Mouse (Mus musculus): ENCODE measurements around the gene Mfsd7a. TPM values are rescaled to one million over a fixed set of nuclear protein-coding genes. Genes with fewer than 3 reads are reported as not detected.
"Not testable (repeated sequence)": the region's sequence is repeated elsewhere in the genome, so short reads cannot be mapped to it uniquely, and the experiment has no call there.

The Mfsd7a gene
- total RNA-seq (2014; rRNA removed) (1.9 and 3.0 TPM in 2 replicates), polyA plus RNA-seq (2012; rRNA removed) (2.6 and 4.7 TPM in 2 replicates)

GRCm38 (mm10) chr5:108448785-108449668 lies at the start of gene Mfsd7a:
TSS of gene Mfsd7a (minus strand) at chr5:108448891.
- 7% methylated on average over 24 of the region's 24 CpGs for WGBS
- H3K4me3 ChIP-seq (ENCODE audit: insufficient read depth, low read depth, low read length), result peak within 1 kb of the TSS; percentile 68
- no peak for TF ChIP-seq POLR2A (IDR thresholded peaks at IDR 0.05; ENCODE audit: extremely low read depth, insufficient read depth, low read length)
- TF ChIP-seq CTCF (IDR thresholded peaks at IDR 0.05; ENCODE audit: low read depth, low read length), result peak; percentile 0; the same call in 1 of the 2 replicates
- H3K27me3 ChIP-seq (ENCODE audit: control insufficient read depth, insufficient read depth, low read length), result no peaks in the 10 kb centered on the region
- H3K36me3 ChIP-seq (ENCODE audit: control insufficient read depth, insufficient read depth, low read length), result no peaks in the 10 kb centered on the region
- peak within 1 kb of the TSS; percentile 64 for H3K9ac ChIP-seq (ENCODE audit: low read depth, low read length)
- H3K79me2 ChIP-seq (ENCODE audit: control insufficient read depth, insufficient read depth, low read length), result no peaks in the 10 kb centered on the region
- DNase-seq (ENCODE audit: extremely low read depth, low read depth, low spot score), result peak; percentile 91
- peak within 1 kb of the TSS; percentile 88 for H3K27ac ChIP-seq (replicated peaks; ENCODE audit: insufficient read depth, low read depth, low read length)
- H3K4me1 ChIP-seq (ENCODE audit: control insufficient read depth, insufficient read depth, low read length), result peaks cover 22% of the 10 kb centered on the region

- not testable (repeated sequence) for H3K79me2 ChIP-seq (ENCODE audit: control insufficient read depth, insufficient read depth, low read length); DNase-seq (ENCODE audit: extremely low read depth, low read depth, low spot score); H3K4me1 ChIP-seq (ENCODE audit: control insufficient read depth, insufficient read depth, low read length); H3K9ac ChIP-seq (ENCODE audit: low read depth, low read length); H3K27ac ChIP-seq (replicated peaks; ENCODE audit: insufficient read depth, low read depth, low read length); H3K27me3 ChIP-seq (ENCODE audit: control insufficient read depth, insufficient read depth, low read length); H3K4me3 ChIP-seq (ENCODE audit: insufficient read depth, low read depth, low read length)
- WGBS, result 91% methylated on average over 5 of the region's 5 CpGs
- peaks cover 37% of the 10 kb centered on the region for H3K36me3 ChIP-seq (ENCODE audit: control insufficient read depth, insufficient read depth, low read length)
Measured at GRCm38 (mm10) chr5:108486148-108486547, 37.5 kb upstream of the Mfsd7a start.

- DNase-seq (ENCODE audit: extremely low read depth, low read depth, low spot score), result no peak
- TF ChIP-seq POLR2A (IDR thresholded peaks at IDR 0.05; ENCODE audit: extremely low read depth, insufficient read depth, low read length) (no peak), CTCF (IDR thresholded peaks at IDR 0.05; ENCODE audit: low read depth, low read length) (peak; percentile 59; the same call in 1 of the 2 replicates)
- no peaks in the 10 kb centered on the region for H3K27me3 ChIP-seq (ENCODE audit: control insufficient read depth, insufficient read depth, low read length)
- no peak overlapping the region for H3K4me3 ChIP-seq (ENCODE audit: insufficient read depth, low read depth, low read length)
- no peak overlapping the region for H3K27ac ChIP-seq (replicated peaks; ENCODE audit: insufficient read depth, low read depth, low read length)
- H3K9ac ChIP-seq (ENCODE audit: low read depth, low read length), result no peak overlapping the region
- peaks cover 3% of the 10 kb centered on the region for H3K4me1 ChIP-seq (ENCODE audit: control insufficient read depth, insufficient read depth, low read length)
- peaks cover 32% of the 10 kb centered on the region for H3K36me3 ChIP-seq (ENCODE audit: control insufficient read depth, insufficient read depth, low read length)
- H3K79me2 ChIP-seq (ENCODE audit: control insufficient read depth, insufficient read depth, low read length), result no peaks in the 10 kb centered on the region
- WGBS, result 81% methylated on average over 2 of the region's 2 CpGs
Measured at GRCm38 (mm10) chr5:108485239-108485638, 36.5 kb upstream of the Mfsd7a start.

DNA sequence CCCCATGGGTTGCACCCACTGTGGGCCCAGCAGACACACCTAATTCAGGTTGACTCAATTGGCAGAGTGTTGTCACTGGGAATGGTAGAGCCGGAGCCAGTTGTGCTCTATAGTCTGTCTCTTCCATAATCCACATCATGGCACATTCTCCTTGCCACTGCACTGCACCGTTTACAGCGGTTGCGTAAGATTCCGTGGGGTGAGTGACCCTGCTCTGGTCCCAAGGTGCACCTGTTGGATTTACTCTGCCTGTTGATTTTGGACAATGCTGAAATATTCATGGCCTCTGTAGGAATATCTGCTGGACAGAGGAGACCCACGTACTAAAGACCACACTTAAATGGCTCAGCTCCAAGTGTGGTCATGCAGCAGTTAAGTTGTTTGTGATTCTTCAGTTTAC lies 34.3 kb upstream of the Mfsd7a start:
- Histone ChIP-seq H3K4me1 (ENCODE audit: control insufficient read depth, insufficient read depth, low read length) (peaks cover 3% of the 10 kb centered on the region), H3K36me3 (ENCODE audit: control insufficient read depth, insufficient read depth, low read length) (peaks cover 17% of the 10 kb centered on the region), H3K27me3 (ENCODE audit: control insufficient read depth, insufficient read depth, low read length) (no peaks in the 10 kb centered on the region), H3K9ac (ENCODE audit: low read depth, low read length) (no peak overlapping the region), H3K79me2 (ENCODE audit: control insufficient read depth, insufficient read depth, low read length) (no peaks in the 10 kb centered on the region), H3K27ac (replicated peaks; ENCODE audit: insufficient read depth, low read depth, low read length) (no peak overlapping the region), H3K4me3 (ENCODE audit: insufficient read depth, low read depth, low read length) (no peak overlapping the region)
- WGBS, result 18% methylated on average over 6 of the region's 6 CpGs
- no peak for TF ChIP-seq CTCF (IDR thresholded peaks at IDR 0.05; ENCODE audit: low read depth, low read length)
- TF ChIP-seq POLR2A (IDR thresholded peaks at IDR 0.05; ENCODE audit: extremely low read depth, insufficient read depth, low read length), result no peak
- DNase-seq (ENCODE audit: extremely low read depth, low read depth, low spot score), result peak; percentile 92

DNA sequence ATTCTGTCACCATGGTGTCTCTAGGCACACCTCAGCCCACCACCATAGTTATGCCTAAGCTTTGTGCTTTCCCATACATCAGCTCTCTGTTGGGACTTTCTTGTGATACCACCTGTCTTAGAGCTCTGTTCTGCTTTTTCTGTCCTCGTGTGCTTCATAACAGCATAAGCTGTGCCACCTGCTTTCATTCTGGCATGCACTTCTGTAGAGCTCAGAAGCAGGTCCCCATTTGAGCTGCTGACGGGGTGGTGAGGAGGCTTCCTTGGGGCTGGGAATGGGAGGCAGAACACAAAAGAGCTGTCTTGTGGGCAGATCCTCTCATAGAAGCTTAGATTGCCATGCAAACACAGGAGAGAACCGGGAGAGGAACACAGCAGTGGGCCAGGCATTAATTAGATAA lies 27.3 kb upstream of the Mfsd7a start:
- WGBS, result 91% methylated on average over 3 of the region's 3 CpGs
- peaks cover 17% of the 10 kb centered on the region for H3K79me2 ChIP-seq (ENCODE audit: control insufficient read depth, insufficient read depth, low read length)
- no peaks in the 10 kb centered on the region for H3K27me3 ChIP-seq (ENCODE audit: control insufficient read depth, insufficient read depth, low read length)
- DNase-seq (ENCODE audit: extremely low read depth, low read depth, low spot score), result no peak
- peaks cover 47% of the 10 kb centered on the region for H3K36me3 ChIP-seq (ENCODE audit: control insufficient read depth, insufficient read depth, low read length)
- no peak overlapping the region for H3K9ac ChIP-seq (ENCODE audit: low read depth, low read length)
- TF ChIP-seq CTCF (IDR thresholded peaks at IDR 0.05; ENCODE audit: low read depth, low read length) (no peak), POLR2A (IDR thresholded peaks at IDR 0.05; ENCODE audit: extremely low read depth, insufficient read depth, low read length) (no peak)
- H3K4me3 ChIP-seq (ENCODE audit: insufficient read depth, low read depth, low read length), result no peak overlapping the region
- no peaks in the 10 kb centered on the region for H3K4me1 ChIP-seq (ENCODE audit: control insufficient read depth, insufficient read depth, low read length)
- H3K27ac ChIP-seq (replicated peaks; ENCODE audit: insufficient read depth, low read depth, low read length), result no peak overlapping the region

DNA sequence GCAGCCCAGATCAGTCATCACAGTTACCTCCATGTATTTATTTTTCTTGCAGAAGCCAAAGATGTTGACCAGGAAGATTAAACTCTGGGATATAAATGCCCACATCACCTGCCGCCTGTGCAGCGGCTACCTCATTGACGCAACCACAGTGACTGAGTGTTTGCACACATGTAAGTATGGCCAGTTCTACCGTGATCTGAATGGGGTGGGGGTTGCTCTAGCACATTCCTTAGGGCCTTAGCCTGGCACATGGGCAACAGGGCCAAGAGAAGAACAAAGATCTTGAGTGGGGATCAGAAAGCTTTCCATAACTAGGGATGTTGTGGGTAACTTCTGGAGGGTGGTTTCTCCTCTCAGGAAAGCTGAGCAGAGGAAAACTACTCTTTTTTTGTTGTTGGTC lies 25.0 kb upstream of the Mfsd7a start:
- no peaks in the 10 kb centered on the region for H3K4me1 ChIP-seq (ENCODE audit: control insufficient read depth, insufficient read depth, low read length)
- H3K36me3 ChIP-seq (ENCODE audit: control insufficient read depth, insufficient read depth, low read length), result peaks cover 44% of the 10 kb centered on the region
- no peak for DNase-seq (ENCODE audit: extremely low read depth, low read depth, low spot score)
- H3K27ac ChIP-seq (replicated peaks; ENCODE audit: insufficient read depth, low read depth, low read length), result no peak overlapping the region
- TF ChIP-seq CTCF (IDR thresholded peaks at IDR 0.05; ENCODE audit: low read depth, low read length), result no peak
- no peak for TF ChIP-seq POLR2A (IDR thresholded peaks at IDR 0.05; ENCODE audit: extremely low read depth, insufficient read depth, low read length)
- H3K27me3 ChIP-seq (ENCODE audit: control insufficient read depth, insufficient read depth, low read length), result no peaks in the 10 kb centered on the region
- H3K79me2 ChIP-seq (ENCODE audit: control insufficient read depth, insufficient read depth, low read length), result peaks cover 30% of the 10 kb centered on the region
- H3K4me3 ChIP-seq (ENCODE audit: insufficient read depth, low read depth, low read length), result no peak overlapping the region
- H3K9ac ChIP-seq (ENCODE audit: low read depth, low read length), result no peak overlapping the region
- WGBS, result 81% methylated on average over 4 of the region's 4 CpGs

Data from liver, adult 2 months (tissue).